Mouse (Mus musculus): ENCODE measurements at regions not wholly inside any gene's neighbourhood (a gene's known extent, or its start where the extent isn't known, plus 50 kb on each side); places are given as distances from the start of the nearest gene placed in this dataset.

DNA sequence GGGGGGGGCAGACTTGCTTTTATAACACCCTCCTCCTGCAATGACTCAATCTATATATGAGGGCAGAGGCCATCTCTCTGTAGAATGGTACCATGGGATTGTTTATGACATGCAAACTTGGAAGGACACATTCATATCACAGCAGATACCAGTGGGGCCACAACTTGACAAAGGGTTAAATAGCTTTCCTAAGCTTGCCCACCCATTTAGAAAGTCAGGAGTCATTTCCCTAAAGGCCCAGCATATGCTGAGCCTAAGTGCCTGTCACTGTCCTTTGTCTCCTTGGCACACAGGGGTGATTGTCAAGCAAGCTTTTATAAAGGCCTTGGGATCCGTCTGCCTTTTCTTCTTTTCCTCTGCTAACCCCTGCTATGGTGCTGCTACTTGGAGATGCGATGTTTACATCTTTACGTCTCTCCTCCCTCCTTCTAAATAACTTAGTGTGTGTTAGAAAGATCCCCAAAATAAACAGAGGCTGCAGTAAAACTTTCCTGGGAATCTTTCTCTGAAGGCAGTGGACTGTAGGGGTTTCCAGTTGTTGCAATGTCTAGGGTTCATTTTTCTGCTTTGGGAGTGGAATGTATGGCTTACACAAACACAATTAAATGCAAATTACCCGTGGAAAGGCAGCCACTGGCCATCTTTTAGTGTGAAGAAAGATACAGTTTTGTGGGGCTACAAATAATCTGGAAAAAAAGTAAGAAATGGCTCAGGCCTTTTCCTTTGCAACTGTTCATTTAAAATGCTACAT, 161.5 kb upstream of the Bmper start:
- ATAC-seq (replicated peaks; ENCODE audit: low FRiP score, low TSS enrichment, poor library complexity, severe bottlenecking), result no peak

DNA sequence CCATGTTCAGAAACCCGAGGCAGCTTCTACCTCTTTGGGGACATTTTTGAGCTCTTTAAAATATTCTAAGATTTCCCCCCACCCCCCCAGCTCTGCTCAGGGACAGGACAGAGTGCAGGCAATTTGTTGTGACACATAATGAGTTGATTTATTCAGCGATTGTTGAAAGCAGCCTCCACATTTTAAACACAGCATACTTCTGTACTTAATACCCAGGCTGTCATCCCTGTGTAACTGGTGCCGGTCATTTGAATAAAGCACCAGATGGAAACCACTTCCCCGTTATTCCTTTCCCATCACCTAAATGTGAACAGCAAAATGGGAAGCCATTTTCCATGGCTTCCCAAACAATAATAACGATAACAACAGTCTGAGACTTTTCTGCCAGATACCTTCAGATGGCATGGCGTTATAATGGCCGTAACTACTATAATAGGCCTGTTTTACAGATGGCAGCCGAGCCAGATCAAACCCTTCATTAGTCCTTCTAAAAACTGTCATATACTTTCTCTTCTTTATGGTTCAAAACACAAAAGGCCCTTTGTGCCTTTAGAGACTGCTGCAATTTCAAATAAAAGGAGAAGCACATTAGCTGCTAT, 160.7 kb upstream of the Bmper start:
- no peak for ATAC-seq (replicated peaks; ENCODE audit: low FRiP score, low TSS enrichment, poor library complexity, severe bottlenecking)

DNA sequence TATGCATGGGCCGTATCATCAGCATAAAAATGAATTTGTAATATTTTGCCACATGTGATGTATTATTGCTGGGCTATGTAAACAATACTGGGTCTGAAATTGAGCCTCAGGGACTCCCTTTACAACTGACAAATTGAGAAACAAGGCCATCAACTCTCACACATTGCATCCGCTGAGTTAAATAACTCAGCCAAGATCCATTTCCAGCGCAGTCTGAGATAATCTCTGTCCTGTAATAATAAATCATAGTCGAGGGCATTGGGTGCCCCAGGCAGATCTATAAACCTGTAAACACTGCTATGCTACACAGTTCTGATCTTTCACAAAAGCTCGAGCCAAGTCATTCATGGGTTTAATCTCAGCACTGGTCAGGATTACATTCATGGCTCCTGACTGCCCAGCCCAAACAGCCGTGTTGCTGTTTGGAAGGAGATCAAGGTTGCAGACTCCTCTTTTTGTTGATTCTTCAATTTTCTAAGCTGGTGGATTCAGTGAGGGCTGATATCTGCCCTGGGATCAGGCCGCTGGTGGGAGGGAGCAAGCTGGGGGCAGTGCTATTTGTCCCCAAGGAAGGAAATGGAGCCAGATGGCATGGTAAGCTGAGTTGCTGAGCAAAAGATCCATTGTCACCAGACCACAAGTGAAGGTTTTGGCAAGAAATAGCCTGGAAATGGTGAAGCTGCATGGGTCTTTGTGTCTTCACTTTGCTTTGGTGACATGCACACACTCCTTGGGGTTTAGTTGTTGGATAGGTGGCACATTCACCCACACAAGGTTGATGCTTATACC, 160.0 kb upstream of the Bmper start:
- no peak for ATAC-seq (replicated peaks; ENCODE audit: low FRiP score, low TSS enrichment, poor library complexity, severe bottlenecking)

DNA sequence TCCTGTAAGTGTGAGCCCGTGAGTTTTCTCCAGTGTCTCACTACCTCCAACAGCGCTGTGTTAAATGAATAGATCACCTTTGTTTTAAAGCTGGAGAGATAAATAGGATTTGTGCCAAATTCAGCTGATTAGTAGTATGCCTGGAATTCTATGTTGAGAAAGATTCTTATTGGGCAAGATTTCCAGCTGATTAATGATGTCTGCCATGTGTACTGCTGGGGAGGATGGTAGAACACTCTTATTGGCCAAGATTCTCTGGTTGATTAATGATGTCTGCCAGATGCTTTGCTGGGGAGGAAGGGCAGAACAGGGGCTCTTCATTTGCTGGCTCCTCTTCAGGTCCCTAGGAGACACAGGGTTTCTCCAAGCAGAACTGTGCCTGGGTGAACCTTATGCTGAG, 158.9 kb upstream of the Bmper start:
- no peak for ATAC-seq (replicated peaks; ENCODE audit: low FRiP score, low TSS enrichment, poor library complexity, severe bottlenecking)

DNA sequence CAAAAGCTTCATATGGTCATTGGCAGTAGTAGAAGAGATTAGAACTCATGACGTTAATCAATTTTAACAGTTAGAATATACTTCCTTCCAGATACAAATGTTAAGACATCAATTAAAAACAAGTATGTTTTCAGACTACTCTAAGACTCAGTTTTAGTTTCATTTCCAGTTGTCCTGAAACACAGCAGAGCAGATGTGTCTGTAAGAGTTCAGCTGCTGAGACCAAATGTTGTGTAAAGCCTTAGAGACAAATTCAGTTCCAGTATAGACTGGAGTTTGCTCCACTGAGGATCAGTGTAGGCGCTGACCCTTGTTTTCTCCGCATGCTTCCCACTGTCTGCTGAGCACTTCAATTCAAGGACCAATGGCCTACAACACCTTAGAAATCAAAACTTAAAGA, 158.1 kb upstream of the Bmper start:
- no peak for ATAC-seq (replicated peaks; ENCODE audit: low FRiP score, low TSS enrichment, poor library complexity, severe bottlenecking)

DNA sequence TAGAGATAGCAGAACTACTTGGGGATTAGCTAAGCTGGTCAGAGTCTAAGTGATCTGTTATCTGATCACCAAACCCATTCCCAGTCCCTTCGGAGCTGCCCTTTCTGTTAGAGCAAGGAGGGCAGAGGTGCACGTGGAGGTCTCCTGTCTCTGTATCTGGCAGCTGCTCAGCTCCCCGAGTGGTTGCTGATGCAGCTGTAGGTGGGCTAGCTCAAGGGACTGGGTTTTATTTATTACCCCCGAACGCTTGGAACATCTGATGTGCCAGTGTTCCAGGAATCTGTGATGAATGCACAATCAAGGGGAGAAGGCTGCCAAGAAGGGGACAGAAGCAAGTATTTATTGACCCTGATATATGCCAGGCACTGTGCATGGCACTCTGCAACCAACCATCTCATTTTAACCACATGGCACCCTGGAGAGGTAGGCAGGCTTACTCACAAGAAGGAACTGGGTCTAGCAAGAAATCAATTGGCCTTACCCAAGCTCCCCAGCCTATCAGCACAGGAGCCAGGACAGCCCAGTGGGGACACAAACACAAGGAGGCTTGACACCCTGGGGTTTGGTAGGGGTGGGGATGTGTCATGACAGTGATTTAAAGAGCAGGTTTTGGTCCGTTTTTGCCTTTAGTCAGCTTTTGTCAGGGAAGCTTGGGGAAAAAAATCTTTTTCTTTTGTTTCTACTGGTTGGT, 154.6 kb upstream of the Bmper start:
- no peak for ATAC-seq (replicated peaks; ENCODE audit: low FRiP score, low TSS enrichment, poor library complexity, severe bottlenecking)

DNA sequence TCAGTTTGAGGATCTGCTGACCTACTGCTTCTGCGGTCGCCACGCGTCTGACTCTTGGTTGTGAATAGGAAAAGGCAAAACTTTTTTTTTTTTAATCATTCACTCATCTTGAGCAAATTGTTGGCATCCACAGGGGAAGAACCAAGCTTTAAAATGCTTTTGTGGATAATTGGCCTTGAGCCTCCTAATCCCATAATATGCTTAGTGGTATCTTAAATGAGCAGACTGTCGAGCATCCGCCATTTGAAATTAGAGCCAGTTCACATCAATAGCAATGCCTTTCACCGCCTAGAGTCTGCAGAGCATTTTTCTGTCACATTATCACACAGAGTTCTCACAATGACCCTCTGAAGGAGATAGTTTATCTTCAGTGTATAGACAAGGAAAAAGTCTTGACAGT, 153.7 kb upstream of the Bmper start:
- ATAC-seq (replicated peaks; ENCODE audit: low FRiP score, low TSS enrichment, poor library complexity, severe bottlenecking), result no peak

DNA sequence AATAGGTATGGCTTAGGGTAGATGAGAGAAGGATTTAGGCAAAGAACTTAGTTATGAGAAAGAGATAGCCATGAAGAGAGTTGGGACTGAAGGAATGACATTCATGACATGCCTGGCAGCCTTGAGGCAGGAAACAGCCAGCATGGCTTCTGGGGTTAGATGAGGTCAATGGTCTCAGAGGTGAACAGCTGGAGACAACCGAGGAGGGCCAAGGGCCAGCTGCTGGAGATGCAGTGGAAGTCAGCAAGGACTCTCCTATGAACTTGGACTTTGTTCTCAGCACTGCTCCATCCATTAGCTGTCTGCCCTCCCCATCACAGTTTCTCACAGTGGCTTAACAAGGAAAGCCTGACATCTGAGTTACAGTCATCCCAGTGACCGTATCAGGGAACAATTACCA, 151.9 kb upstream of the Bmper start:
- ATAC-seq (replicated peaks; ENCODE audit: low FRiP score, low TSS enrichment, poor library complexity, severe bottlenecking), result no peak

DNA sequence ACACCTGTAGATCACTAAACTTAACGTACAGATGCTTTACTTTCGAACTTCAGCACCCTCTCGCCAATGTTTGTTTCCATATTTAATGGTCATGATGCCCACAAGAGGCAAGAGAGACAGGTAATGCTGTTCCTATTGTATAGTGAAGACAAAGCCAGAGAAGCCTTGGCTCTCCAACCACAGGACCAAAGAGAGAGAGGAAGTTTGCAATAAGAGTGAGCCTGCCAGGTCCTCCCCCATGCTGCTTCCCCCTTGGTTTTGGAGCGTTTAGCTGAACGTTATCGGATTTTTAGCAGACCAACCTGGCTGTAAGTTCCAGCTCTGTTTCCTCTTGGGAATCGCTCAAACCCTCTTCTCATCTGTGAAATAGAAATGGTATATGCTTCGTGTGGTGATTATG, 150.1 kb upstream of the Bmper start:
- no peak for ATAC-seq (replicated peaks; ENCODE audit: low FRiP score, low TSS enrichment, poor library complexity, severe bottlenecking)

DNA sequence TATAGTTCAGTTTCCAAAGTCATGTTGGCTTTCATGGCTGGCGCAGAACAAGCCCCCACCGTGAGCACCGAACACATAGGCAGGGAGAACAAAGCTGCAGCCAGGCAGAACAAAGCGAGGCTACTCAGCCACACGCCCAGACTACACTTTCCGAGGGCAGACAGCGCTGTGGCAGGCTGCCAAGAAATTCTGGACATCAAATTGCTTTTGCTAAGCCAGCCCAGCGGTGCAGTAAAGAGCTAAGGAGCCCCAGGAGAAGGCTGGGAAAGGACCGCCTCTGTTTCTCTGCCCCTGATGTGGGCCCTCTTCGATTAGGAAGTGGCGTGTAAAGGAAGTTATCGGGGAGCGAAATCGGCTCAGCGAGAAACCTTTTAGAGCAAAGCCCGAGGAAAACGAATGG, 139.3 kb upstream of the Bmper start:
- ATAC-seq (replicated peaks; ENCODE audit: low FRiP score, low TSS enrichment, poor library complexity, severe bottlenecking), result peak; percentile 34; the same call in 1 of the 2 replicates

DNA sequence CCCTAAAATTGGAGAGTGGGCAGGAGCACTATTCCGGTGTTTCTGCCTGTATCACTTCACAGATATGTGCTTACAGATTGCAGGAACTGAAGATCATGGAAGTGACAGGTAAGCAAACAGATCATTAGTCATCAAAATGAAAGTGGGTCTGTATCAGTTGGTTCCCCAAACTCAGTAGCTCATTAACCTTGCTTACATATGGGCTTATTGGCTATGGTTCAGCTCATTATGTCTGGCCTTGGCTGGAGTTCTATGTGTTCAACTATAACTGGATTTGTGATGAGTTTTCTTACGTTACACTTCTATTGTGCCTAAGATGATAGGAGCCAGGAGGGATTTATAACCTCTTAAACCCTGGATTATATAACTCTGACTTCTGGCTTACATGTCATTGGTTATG, 133.5 kb upstream of the Bmper start:
- no peak for ATAC-seq (replicated peaks; ENCODE audit: low FRiP score, low TSS enrichment, poor library complexity, severe bottlenecking)

DNA sequence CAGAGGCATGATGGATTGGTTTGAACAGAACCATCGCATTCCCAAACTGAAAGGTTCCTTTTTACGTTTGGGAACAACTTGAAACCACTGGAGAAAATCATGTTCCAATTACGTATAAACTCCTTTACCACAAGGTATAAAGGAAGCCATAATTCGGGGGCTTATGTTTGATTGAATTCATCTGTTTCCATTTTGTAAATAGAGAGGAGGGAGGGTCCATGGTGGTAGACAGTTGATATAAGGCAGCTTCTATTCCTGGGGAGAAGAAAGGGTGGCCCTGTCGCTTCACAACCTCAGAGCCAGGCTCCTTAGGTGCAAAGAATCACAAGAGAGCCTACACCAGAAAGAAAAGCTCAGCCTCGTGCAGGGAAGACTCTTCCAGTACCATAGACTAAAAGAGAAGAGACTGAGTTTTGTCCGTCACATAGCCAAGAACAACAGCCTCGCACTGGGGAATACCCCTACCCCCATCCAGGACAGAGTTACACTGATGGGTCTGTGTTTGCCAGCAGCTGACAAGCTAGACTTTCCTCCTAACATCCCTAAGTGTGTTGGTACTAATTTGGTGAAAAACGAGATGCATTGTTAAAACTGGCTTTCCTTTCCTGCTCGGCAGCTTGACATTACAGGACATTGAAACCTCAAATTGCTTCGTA, 125.6 kb upstream of the Bmper start:
- no peak for ATAC-seq (replicated peaks; ENCODE audit: low FRiP score, low TSS enrichment, poor library complexity, severe bottlenecking)

DNA sequence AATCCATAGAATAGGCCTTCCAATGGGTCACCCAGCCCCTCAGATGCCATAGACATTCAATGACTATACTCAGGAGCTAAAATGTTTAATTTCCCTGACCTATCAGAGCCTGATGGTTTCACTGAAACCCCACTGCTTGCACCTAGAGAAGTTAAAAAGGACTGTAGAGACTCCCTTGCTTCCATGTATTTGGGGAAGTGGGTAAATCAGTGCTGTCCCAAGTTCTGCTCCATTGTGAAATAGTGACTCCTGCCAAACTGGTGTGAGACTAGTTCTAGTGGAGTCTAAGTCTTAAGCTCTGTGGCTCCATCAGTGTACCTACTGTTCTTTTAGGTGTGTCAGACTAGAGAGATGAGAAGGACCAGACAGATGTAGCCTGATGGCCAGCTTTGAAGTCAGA, 121.3 kb upstream of the Bmper start:
- ATAC-seq (replicated peaks; ENCODE audit: low FRiP score, low TSS enrichment, poor library complexity, severe bottlenecking), result no peak

DNA sequence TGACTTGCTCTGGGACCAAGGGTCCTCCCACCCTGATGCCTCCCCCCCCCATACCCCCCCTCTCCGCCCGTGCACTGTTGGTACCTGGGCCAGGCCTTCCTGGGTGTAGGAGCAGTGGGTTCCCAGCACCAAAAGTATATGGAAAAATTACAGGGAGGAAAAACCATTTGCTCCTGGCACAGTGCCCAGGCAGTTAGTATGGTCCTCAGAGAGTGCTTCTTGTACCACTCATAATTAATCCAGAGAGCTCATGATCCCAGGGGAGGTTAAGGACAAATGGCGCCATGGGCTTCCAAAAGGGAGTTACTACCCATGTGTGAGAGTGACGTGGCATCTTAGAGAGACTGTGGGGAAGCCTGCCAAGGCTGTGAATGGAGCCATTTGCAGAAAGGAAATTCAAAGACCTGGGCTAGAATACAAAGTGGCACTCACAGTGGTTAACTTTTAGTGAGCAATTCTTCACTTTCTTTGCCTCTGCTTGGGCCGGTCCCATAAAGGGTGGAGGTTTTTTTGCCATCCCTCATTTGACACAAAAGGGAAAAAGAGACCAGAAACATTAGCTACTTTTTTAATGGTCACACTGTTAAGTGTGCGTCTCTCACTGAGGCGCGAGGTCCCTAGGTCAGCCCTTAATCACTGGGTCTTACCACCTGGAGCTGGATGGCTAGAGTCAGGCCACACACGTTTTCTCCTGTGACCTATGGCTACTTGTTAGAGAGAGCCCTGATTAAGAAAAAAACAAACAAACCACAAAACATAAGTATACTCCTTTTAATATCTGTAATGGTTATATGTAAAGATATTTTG, 120.7 kb upstream of the Bmper start:
- ATAC-seq (replicated peaks; ENCODE audit: low FRiP score, low TSS enrichment, poor library complexity, severe bottlenecking), result no peak

DNA sequence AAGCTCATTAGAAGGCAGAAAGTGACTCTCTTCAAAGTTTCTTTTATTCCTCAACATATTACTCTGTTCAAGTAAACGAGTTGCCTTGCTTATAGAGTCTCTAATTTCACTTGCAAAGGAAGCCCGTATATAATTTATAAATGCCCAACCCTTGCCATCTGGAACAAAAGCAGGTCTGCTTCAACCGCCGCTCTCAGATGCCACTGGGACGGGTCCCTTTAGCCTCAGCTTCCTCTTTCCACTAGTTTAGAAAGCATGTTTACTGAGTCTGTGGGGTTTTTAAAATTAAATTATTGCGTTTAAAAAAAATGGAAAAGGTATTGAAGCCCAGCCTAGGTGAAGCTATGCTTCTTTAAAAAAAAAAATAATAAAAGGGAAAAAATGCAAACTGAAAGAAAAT, 111.4 kb upstream of the Bmper start:
- ATAC-seq (replicated peaks; ENCODE audit: low FRiP score, low TSS enrichment, poor library complexity, severe bottlenecking), result no peak

DNA sequence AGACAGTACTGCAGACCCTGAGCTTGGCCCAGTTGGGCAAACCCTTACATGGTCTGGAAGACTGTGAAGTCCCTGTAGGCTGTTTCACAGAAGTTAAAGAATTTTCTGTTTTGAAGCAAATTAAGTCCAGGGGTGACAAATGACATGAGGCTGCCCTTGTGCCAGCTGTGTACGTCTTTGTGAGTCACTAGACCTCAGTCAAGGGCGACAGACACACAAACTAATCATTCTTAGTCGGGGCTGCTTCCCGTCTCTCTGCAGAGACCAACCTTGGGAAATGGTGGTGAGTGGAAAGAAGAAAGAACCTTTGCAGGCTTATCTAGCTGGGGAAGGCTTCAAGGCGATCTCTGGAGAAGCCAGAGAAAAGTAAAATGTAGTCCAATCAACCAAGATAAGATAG, 107.8 kb upstream of the Bmper start:
- no peak for ATAC-seq (replicated peaks; ENCODE audit: low FRiP score, low TSS enrichment, poor library complexity, severe bottlenecking)

DNA sequence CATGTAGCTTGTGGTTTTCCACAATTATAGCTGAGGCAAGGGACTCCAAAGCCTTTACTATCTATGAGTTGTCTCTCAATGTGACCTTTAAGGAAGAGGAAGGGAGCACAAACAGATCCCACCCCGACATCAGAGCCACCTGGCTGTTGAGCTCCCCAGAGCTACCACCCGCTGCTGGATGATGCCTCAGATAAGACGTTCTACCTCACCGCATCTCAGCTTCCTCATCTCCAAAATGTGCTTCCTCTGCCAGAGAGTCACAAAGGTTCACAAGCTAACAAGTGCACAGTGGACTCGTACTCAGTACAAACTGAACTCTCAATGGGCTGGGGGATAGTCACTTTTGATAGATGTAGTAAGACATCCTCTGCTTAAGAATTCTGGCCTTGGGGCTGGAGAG, 107.3 kb upstream of the Bmper start:
- 0 out of 2 replicates have a peak, but pooled peaks have one; percentile 34 for ATAC-seq (replicated peaks; ENCODE audit: low FRiP score, low TSS enrichment, poor library complexity, severe bottlenecking)

DNA sequence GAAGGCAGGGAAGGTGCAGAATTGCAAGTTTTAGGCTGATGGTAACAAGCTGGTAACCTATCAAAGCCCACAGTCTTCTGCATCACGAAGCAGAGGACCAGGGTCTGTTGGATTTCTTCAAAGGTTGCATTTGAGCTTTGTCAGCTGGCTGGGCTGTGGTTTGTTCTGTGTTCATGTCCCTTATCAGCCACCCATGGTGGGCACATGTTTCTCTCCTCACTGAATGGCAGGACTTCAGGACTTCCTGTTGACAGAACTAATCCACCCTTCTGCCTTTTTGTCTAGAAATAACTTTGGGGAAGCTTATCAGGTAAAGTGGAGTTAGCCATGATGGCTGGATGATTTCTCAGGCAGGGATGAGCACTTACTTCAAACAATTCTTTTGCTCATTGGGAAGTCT, 106.6 kb upstream of the Bmper start:
- peak; percentile 59; the same call in 1 of the 2 replicates for ATAC-seq (replicated peaks; ENCODE audit: low FRiP score, low TSS enrichment, poor library complexity, severe bottlenecking)

DNA sequence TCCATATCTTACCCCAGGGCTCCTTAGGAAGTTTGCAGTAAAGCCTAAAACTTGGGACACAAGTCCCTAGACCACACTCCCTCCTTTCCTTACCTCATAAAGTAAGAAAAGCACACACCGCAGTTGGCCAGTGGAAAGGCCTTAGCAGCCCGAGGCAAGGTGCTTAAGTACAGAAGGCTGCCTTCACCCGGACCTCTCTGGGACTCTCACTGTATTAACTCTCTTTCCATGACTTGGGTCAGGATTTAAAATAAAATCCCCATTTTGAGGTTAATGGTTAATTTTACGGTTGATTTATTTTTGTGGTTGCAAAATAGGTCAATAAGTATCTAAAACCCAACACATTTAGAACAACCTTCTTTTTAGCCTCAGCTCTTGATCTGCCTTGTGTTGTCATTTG, 103.1 kb upstream of the Bmper start:
- no peak for ATAC-seq (replicated peaks; ENCODE audit: low FRiP score, low TSS enrichment, poor library complexity, severe bottlenecking)

Data from megakaryocyte-erythroid progenitor cell, adult 5-6 weeks (primary cell).